Mouse (Mus musculus) liver, embryonic 16.5 days (tissue): ENCODE results near the gene Galr2. TPM values are rescaled to one million over a fixed set of nuclear protein-coding genes. Genes with fewer than 3 reads are reported as not detected.

Experiments
- ATAC-seq: fragments of 200-750 bp; cut with Nextera tagmentation; 2 replicates; pipeline ENCODE4 v1.8.0; 2017; ENCODE audit warnings: low read depth, mild to moderate bottlenecking, moderate number of reproducible peaks, moderate library complexity
- H3K27ac ChIP-seq: fragments of 300-500 bp; sonication (generic); 2 replicates; pipeline ENCODE4 v1.5.1; 2014; ENCODE audit warnings: mild to moderate bottlenecking, low read length
- H3K27me3 ChIP-seq: fragments of 300-500 bp; sonication (generic); 2 replicates; pipeline ENCODE4 v1.6.1; 2014; ENCODE audit warnings: low read depth, low read length, mixed read lengths; ENCODE audit not compliant: control insufficient read depth, insufficient read depth
- H3K36me3 ChIP-seq: fragments of 300-500 bp; sonication (generic); 2 replicates; pipeline ENCODE4 v1.6.1; 2014; ENCODE audit warnings: mild to moderate bottlenecking; ENCODE audit not compliant: control insufficient read depth, insufficient read depth
- H3K4me1 ChIP-seq: fragments of 300-500 bp; sonication (generic); 2 replicates; pipeline ENCODE4 v1.6.1; 2014; ENCODE audit warnings: low read depth, low read length, mixed read lengths; ENCODE audit not compliant: control insufficient read depth
- H3K4me2 ChIP-seq: fragments of 300-500 bp; sonication (generic); 2 replicates; pipeline ENCODE4 v1.6.1; 2014; ENCODE audit warnings: low read depth, low read length, mixed read lengths
- H3K4me3 ChIP-seq: fragments of 300-500 bp; sonication (generic); 2 replicates; pipeline ENCODE4 v1.5.1; 2014; ENCODE audit warnings: low read depth, mild to moderate bottlenecking, low read length
- H3K9ac ChIP-seq: fragments of 300-500 bp; sonication (generic); 2 replicates; pipeline ENCODE4 v1.6.1; 2014; ENCODE audit warnings: low read depth, low read length
- H3K9me3 ChIP-seq: fragments of 300-500 bp; sonication (generic); replicated peaks from 2 replicates; pipeline ENCODE4 v1.6.1; 2016; ENCODE audit warnings: low read length; ENCODE audit not compliant: control insufficient read depth
- WGBS: fragments of 180-500 bp; shearing (Covaris S2); extraction: QIAGEN DNeasy Blood & Tissue Kit; methylation state at CpG from one replicate; pipeline ENCODE4 v1.1.7; 2014; ENCODE audit not compliant: insufficient replicate concordance; 5-methylcytosine and 5-hydroxymethylcytosine counted together
- polyA plus RNA-seq: library from polyadenylated mRNA; unstranded; fragments of >200 nt; fragmentation: Nextera tagmentation; extraction: Ambion mirVana; gene quantifications from 2 replicates; pipeline ENCODE4 v1.2.1, GENCODE M21; 2015

Galr2 gene
- polyA plus RNA-seq, 1 experiment from 2014 or later: not detected

GRCm38 (mm10) chr11:116307019-116307725 lies 26.4 kb downstream of the Galr2 start, which contains the start of gene Exoc7:
Gene Exoc7, minus strand, starts transcription at chr11:116307233.
- Histone ChIP-seq H3K36me3 (peaks cover 11% of the 10 kb centered on the region), H3K27ac (peak within 1 kb of the TSS; percentile 69), H3K9ac (peak within 1 kb of the TSS; percentile 79), H3K4me3 (peak within 1 kb of the TSS; percentile 81), H3K4me2 (peak within 1 kb of the TSS; percentile 85), H3K4me1 (peaks cover 25% of the 10 kb centered on the region), H3K27me3 (no peaks in the 10 kb centered on the region), H3K9me3 (no peaks in the 10 kb centered on the region)
- ATAC-seq: no peak
- 63% methylated on average over 10 of the region's 10 CpGs for WGBS

GRCm38 (mm10) chr11:116307762-116308531 lies 27.2 kb downstream of the Galr2 start:
- WGBS: 55% methylated on average over 12 of the region's 12 CpGs
- no peaks in the 10 kb centered on the region for H3K9me3 ChIP-seq
- H3K27me3 ChIP-seq: no peaks in the 10 kb centered on the region
- H3K4me1 ChIP-seq: peaks cover 25% of the 10 kb centered on the region
- H3K27ac ChIP-seq: peak overlapping the region; percentile 69
- peaks cover 11% of the 10 kb centered on the region for H3K36me3 ChIP-seq
- no peak overlapping the region for H3K4me3 ChIP-seq
- H3K4me2 ChIP-seq: 0 out of 2 replicates have a peak overlapping the region, but pooled peaks have one; percentile 22
- H3K9ac ChIP-seq: no peak overlapping the region
- ATAC-seq: peak; percentile 76

DNA sequence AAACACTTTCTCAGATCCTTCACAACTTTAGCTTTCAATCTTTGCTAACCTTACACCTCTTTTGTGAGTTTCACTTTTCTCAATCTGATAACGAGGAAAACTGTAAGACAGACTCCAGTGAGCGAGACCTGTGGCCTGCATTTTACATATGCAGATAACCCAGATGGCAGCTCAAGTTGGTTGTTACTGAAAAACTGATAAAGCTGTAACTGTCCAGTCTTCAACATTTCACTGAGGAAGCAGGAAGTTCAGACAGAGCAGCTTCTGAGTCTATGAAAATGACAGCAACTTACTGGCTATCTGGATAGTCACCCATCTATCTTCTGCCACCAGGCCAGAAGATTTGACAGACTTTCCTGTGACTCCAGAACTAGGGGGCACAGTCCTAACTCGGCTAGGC lies 28.9 kb downstream of the Galr2 start:
- Histone ChIP-seq H3K9ac (peak overlapping the region; percentile 31; the same call in 1 of the 2 replicates), H3K36me3 (peaks cover under 1% of the 10 kb centered on the region; the same call in 1 of the 2 replicates), H3K4me1 (peaks cover 25% of the 10 kb centered on the region), H3K27me3 (no peaks in the 10 kb centered on the region), H3K4me2 (0 out of 2 replicates have a peak overlapping the region, but pooled peaks have one; percentile 3), H3K4me3 (no peak overlapping the region), H3K27ac (peak overlapping the region; percentile 54), H3K9me3 (no peaks in the 10 kb centered on the region)
- WGBS: 14% methylated on average over 3 of the region's 3 CpGs
- ATAC-seq: no peak

- no peaks in the 10 kb centered on the region for H3K27me3 ChIP-seq
- H3K9me3 ChIP-seq: no peaks in the 10 kb centered on the region
- H3K4me2 ChIP-seq: no peak overlapping the region
- H3K36me3 ChIP-seq: no peaks in the 10 kb centered on the region
- no peak overlapping the region for H3K9ac ChIP-seq
- H3K27ac ChIP-seq: no peak overlapping the region
- 66% methylated on average over 8 of the region's 8 CpGs for WGBS
- H3K4me1 ChIP-seq: peaks cover 20% of the 10 kb centered on the region
- H3K4me3 ChIP-seq: no peak overlapping the region
- ATAC-seq: no peak
Observed at GRCm38 (mm10) chr11:116311169-116311568, 30.4 kb downstream of the Galr2 start.

DNA sequence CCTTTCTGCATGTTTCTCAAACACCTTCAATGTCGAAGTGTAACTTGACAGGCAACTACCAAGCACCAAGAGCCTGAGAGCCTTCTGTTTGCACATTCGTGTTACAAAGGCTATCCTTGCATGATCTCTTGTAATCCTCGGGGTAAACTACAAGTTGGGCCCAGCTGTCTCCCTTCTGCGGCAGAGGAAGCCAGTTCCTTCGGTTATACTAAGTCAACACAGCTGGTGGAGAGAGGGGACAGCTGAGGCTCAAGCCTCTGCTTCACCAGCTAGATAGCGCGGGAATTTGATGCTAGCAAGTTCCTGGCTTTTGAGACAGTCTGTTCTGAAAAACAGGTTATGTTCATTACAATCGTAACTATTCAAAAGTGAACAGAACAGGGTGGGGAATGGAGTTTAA lies 31.6 kb downstream of the Galr2 start:
- H3K27ac ChIP-seq: no peak overlapping the region
- H3K4me3 ChIP-seq: no peak overlapping the region
- no peak overlapping the region for H3K9ac ChIP-seq
- no peaks in the 10 kb centered on the region for H3K36me3 ChIP-seq
- WGBS: 53% methylated on average over 8 of the region's 8 CpGs
- H3K4me1 ChIP-seq: peaks cover 12% of the 10 kb centered on the region
- H3K9me3 ChIP-seq: no peaks in the 10 kb centered on the region
- no peak overlapping the region for H3K4me2 ChIP-seq
- no peak for ATAC-seq
- no peaks in the 10 kb centered on the region for H3K27me3 ChIP-seq

DNA sequence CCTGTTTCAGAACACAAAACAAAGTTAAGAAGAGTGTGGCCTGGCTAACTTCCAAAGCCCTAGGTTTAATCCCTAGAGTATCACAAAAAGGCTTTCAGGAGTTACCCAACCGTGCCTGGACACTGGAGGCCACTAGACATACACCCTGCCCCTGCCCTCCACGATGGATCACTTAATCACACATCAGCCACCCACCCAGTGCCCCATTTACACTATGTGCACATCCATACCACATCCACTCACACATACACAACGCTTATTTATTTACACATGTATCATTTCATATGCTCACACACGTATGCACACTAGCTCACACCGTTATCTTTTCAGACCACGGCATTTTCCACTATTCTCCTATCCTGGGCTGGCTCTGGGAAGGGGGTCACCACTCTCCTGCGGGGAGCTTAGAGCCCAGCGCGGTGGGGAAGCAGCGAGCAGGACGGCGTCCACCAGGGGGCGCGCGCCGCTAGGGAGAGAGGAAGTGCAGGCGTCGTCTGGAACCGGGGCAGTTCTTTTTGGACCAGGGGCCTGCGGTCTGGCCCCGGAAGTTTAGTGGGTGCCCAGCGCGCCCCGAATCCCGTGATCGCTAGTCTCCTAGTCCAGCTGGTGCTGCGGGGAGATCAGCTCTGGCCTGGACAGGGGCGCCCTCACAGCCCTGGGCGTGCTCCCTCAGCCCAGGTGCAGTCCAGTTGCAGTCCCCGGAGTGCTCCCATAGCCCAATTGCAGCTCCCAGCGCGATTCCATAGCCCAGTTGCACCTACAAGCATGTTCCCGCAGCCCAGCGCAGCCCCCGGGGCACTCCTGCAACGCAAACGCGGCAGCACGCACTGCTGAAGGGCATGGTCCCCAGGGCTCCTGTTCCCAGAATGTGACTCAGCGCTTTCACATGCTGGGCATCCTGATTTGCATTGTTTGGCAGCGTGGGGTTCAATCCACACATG lies 38.2 kb downstream of the Galr2 start:
- ATAC-seq: peak; percentile 68
- Histone ChIP-seq H3K27me3 (no peaks in the 10 kb centered on the region), H3K36me3 (no peaks in the 10 kb centered on the region), H3K27ac (no peak overlapping the region), H3K9ac (peak overlapping the region; percentile 56), H3K4me2 (peak overlapping the region; percentile 81), H3K4me1 (peaks cover 6% of the 10 kb centered on the region), H3K9me3 (no peaks in the 10 kb centered on the region), H3K4me3 (peak overlapping the region; percentile 56)
- WGBS: 2% methylated on average over 41 of the region's 41 CpGs

GRCm38 (mm10) chr11:116326963-116327603 lies 46.3 kb downstream of the Galr2 start:
- Histone ChIP-seq H3K9ac (no peak overlapping the region), H3K27me3 (peaks cover 2% of the 10 kb centered on the region), H3K4me2 (no peak overlapping the region), H3K9me3 (no peaks in the 10 kb centered on the region), H3K36me3 (no peaks in the 10 kb centered on the region), H3K27ac (no peak overlapping the region), H3K4me1 (no peaks in the 10 kb centered on the region; the same call in 1 of the 2 replicates), H3K4me3 (no peak overlapping the region)
- WGBS: 59% methylated on average over 7 of the region's 7 CpGs
- ATAC-seq: no peak
